Mouse (Mus musculus) monocyte, adult 5-6 weeks (primary cell): ENCODE data around the gene Poglut1. TPM values are rescaled to one million over a fixed set of nuclear protein-coding genes. Genes with fewer than 3 reads are reported as not detected.

Experiments used
- ATAC-seq: fragments of 153-309, 156-312 bp; replicated peaks from 2 replicates; pipeline ENCODE4 v1.8.0; 2017; ENCODE audit warnings: mild to moderate bottlenecking; ENCODE audit not compliant: low TSS enrichment, insufficient number of reproducible peaks, severe bottlenecking, poor library complexity, low FRiP score
- total RNA-seq: library from RNA; stranded (forward); fragments of 200-1000, 200-491, 200-594 nt; gene quantifications from 3 replicates; pipeline ENCODE4 v1.2.3, GENCODE M21; 2017

The Poglut1 gene
- total RNA-seq, 1 experiment from 2014 or later: 14.3 TPM

DNA sequence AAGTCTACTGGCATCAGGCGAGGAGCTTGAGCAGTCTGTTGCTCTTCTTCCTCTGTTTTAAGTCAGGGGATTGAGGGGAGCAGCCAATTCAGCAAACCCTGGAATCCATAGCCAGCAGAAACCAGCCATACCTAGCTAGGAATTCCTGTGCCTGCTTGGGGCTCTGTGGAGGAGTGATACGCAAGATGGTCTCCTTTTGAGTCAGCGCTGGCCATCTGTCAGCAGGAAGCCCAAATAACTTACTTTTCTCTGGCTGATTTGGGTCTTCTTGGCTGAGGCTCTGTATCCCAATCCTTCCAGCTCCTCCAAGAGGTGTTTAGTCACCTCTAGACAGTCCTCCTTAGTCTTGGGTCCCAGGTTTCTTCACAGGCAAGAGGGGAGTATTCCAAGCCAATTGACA, 5.9 kb upstream of the Poglut1 start:
- ATAC-seq: no peak

DNA sequence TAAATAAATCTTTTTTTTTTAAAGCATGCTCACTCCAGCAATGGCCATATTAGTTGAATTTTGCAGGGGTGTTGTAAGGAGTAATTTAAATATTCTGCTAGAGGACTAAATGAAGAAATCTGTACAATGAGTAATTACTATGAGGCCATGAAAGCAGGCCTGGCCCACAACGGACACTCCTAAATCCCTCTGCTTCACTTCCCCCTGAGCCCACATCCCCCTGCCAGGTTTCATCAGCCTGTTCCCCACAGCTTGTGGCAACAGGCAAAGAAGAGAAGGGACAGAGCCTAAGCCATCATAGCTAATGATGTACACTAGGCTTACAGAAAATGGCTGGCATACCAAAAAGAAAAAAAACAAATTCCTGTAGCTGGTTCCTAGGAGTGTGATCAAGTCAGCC, 2.1 kb downstream of the Poglut1 start:
- no peak for ATAC-seq

DNA sequence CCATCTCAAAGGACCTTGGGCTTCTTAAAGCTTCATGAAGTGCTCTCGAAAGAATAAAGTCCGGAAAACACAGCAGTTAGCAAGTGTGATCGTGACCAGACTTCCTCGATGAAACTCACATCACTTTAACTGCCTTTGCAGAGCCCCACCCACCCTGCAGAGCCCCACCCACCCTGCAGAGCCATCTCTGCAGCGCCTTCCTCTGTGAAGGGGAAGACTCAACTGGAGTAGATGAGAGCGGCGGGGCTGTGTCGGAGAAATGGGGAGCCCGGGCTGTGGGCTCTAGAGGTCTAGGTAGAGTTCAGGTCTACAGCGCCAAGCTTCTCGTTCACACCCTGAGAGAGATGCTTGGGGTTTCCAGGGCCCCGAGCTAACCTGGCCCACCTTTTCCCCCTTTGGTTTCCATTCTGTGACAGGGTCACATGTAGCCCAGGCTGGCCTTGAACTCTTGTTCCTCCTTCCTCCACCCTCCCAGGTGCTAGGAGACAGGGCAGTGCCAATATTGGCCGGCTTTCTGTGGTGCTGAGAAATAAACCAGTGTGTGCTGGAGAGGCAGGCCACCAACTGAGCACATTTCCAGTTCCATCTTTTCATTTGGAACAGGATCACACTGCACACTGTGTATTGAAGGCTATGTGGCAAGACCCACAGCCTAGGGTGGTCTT, 11.2 kb downstream of the Poglut1 start:
- ATAC-seq: no peak

DNA sequence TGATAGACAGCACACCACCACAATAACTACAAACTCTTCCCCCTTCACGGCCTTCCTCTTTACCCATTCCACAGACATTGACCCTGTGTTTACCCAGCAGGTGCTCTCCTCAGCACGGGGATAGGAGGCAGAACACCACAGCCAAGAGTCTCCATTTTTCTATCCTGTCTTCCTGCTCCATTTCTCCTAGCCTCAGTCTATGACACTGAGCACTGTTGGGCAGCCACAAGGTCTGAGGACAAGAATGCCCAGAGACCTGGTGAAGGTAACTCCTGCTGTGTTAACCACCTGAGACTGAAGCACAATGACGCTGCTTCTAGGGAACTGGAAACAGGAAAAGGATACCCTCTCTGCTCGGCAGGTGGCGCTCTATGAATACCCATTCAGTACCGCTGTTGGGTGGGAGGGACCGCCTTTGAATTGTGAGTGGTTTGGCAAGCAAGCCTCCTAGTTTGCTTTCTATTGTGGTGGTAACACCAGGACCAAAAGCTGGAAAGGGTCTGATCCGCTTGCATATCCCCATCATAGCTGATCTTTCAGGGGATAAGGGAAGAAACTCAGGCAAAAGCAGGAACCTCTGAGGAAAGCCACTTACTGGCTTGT, 13.4 kb downstream of the Poglut1 start:
- peak; percentile 87 for ATAC-seq

DNA sequence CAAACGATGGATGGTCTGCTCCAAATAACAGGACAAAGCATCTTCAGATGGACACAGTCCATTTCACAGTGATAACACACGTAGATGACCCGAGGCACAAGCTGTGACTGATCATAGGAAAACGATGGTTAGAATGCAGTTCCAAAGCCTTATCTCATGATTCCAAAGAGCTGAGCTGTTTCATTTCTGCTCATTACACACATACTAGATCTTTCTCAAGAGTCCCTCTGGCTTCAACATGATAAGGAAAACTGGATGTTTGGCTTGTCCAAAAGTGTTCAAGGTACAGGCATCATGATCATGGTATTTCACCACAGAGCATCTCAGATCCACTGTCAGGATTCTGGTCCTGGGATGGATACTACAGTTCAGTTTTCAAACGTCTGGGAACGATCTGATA, 23.8 kb downstream of the Poglut1 start:
- no peak for ATAC-seq

DNA sequence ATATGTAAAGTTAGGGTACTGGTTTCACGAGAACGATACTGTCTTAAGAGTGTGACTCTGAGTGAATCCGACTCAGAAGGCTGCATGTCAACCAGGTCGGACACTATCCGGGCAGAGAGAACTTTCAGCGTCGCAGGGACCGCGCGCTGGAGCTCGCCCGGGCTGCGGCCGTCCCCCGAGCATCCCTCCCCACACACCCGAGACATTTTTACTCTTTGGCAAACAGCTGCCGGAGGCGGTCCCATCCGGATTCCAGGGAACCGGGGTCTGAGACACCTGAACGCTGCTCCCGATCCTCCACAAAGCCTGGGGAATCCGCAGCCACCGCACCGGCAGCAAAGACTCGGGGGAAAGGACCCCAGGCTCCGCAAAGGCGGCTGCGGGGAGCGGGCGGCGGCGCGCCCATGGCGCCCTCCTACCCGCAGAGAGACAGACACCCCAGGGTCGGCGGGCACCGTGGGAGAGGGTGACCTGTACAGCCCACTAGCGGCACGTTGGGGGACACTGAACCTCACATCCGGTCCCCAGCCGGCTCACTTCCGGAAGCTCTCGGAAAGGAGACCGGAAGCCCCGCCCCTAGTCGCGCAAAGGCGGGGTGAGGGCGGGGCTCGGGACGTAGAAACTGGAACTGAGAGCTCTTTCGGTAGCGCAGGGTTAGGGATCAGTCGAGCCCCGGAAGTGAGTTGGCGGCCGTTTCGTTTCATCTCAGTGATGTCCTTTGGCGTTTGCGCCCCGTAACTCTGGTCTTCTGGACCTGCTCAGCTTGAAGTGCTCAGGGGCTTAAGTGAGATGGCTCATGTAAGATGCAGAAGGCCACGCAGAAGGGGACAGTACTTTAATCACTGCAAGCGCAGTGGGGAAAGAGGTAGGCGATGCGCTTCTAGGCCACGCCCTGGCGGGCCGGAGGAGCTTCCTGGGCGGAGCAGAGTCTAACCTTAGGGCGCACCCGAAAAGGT, 27.7 kb downstream of the Poglut1 start, which contains the start of gene Timmdc1:
TSS of gene Timmdc1 (minus strand) at position 535 of the 956 bp plus-strand sequence.
- peak; percentile 97 for ATAC-seq

DNA sequence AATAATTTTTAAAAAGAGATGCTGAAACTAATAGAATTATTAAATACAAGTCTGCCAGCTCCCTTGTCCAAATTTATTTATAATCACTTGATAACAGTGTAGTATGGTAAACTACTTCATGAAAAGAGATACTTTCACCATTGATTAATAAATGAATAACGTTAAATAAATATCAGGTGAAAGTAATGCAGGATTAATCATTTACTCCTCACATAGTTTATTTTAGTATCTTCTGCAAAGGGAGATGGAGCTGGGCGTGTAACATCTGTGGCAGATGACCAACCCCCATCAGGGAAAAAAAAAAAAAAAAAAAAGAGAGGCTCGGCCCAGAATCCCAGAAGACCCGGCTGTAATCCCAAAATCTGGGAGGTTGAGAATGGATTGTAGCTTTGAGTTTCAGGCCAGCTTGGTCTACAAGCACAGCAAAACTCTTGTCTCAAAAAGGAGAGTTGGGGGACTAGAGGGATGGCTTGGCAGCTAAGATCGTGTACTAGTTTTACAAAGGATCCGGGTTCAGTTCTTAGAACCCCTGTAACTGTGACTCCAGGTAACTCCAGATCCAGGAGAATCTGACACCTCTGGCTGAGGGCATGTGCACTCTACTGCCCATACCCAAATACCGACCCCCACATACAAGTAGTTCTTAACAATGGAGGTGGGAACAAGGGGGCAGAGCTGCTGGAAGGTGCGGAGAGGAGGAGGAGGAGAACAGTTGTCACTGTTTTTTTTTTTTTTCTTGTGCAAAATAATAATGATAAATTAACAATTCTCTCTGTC, 28.7 kb downstream of the Poglut1 start:
- ATAC-seq: no peak

DNA sequence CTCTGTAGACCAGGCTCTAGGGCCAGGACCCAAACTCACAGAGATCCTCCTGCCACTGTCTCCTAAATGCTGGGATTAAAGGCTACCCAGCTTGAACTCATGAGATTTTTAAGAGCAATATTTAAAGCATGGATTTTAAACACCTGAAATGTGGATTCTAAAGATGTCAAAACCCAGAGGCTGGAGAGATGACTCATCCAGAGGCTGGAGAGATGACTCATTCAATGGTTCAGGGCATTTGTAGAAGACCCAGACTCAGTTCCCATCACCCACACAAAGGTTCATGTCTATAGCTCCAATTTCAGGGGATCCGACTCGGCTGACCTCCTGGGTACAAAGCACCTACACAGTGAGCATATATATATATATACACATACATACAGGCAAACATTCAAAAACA, 30.9 kb downstream of the Poglut1 start:
- ATAC-seq: no peak

DNA sequence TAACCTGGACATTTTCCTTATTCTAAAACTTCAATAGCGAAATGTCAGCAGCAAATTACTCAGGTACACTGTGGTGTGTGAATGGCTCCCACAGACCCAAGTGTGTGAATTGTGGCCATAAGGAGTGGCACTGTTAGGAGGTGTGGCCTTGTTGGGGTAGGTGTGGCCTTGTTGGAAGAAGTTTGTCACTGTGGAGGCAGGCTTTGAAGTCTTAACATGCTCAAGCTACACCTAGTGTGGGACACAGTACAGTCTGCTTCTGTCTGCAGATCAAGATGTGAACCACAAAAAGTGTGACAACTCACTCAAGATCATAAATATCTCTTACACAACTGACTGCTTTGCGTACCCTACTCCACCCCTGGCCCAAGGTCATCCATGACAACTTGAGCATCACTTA, 39.2 kb downstream of the Poglut1 start:
- no peak for ATAC-seq

DNA sequence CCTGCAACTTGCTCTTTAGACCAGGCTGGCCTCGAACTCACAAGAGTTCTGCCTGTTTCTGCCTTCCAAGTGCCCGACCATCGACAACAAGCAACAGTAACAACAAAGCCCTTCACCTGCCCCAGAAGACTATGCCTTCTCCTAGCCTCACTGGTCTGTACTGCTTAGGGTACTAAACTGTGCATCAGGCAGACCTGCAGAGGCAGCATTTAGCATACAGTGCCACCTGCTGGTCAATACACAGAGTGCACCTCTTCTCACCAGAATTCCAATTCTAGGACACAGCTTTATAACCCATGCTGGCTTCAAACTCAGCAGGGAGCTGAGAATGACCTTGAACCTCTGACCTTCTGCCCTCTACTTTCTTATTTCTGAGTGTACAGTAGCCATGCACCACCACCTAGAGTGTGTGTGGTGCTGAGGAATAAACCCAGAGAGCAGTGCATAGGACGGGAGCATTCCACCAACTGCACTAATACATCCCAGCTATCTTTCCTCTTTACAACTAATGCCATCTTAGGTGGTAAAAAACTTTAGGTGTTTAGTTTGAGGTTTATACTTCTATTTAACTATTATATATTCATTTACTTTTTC, 43.9 kb downstream of the Poglut1 start:
- peak; percentile 90 for ATAC-seq

DNA sequence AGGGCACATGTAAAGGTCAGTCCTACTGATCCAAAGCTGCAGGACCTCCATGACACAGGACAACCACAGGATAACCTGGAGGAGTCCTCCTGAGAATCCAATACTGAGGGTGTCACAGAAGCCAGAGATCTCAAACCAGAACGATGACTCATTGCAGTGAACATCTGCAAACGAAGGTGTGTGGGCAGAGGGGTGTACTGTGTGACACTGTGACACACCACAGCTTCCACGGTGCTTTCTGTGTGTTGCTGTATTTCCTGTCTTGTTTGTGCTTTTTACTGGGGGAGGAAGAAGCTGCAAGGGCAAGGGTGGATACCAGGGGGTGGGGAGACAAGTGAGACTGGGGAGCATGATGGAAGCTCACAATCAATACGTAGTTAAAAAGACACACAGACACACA, 46.5 kb downstream of the Poglut1 start:
- no peak for ATAC-seq

DNA sequence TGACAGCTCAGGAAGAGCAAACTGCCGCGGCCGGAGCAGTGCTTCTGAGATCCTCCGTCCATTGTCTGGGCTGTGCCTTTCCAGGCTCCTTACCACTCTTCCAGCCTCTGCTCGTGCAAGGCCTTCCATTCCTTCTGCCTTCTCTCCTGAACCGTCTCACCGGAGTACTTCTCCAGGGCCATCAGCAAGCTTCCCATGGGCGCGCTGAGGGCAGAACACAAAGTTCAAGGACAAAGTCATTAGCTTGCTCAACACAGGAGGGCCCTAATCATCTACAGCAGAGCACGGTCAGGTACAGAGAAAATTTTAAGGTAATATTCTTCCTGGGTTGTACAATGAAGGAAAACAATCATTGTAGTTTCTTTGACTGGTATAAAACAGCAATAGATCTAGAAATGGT, 47.6 kb downstream of the Poglut1 start:
- no peak for ATAC-seq

DNA sequence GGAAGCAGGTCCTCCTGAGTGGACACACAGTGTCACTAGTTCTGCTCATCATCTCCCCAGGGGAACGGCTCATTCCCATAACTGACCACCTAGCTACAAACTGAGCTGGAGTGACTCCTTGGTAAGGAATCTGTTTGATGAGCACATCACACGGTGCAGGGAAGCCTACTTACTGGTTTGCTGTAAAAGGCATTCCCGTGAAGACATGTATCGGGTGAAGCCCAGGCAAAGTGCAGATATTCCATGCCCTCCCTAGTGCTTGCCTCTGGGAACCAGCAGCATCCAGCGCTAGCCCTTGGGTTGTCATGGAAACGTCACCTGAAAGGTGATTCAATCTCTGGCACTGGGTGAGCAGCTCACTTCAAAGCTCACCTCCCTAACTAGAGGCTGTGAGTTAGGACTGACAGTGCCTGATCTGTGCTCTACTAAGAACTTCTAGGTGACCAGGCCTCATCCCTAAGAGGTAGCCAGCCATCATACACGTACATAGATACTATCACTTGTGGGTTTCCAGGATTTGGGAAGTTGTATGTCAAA, 53.4 kb downstream of the Poglut1 start:
- ATAC-seq: no peak

DNA sequence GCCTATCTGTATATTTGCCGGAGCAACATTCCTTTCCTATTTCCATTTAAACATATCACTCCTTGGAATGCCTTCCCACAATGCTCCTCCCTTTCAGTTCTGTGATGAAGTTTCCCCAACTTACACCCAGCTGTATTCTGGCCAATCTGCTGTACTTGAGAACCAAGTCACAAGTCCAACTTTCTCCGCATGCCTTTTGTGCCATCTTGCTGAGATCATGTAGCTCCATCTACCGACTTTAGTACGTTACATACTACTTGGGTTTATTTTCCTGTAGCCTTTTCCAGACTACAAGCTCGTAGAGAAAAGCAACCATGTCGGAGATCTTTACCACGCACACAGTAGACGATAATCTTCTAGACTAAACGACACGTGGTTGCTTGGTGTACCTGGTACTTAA, 56.2 kb downstream of the Poglut1 start:
- ATAC-seq: no peak

DNA sequence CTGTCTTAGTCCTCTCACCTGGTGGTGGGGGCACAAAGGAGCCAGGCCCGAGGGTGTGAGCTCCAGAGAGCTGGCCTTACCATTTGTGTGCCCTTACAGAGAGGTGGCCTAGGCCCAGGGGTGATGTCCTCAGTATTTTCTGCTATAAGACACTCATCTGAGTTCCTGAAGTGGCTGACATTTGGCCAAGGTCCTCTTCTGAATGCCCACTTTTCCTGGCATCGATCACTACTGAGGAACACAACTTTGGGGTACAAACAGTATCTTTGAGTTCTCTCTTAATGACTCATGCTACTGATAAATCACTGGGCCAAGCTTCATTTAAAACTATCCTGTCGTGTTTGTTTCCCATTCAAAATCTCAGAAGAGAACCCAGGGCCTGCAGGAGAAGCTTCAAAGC, 57.5 kb downstream of the Poglut1 start:
- ATAC-seq: no peak

DNA sequence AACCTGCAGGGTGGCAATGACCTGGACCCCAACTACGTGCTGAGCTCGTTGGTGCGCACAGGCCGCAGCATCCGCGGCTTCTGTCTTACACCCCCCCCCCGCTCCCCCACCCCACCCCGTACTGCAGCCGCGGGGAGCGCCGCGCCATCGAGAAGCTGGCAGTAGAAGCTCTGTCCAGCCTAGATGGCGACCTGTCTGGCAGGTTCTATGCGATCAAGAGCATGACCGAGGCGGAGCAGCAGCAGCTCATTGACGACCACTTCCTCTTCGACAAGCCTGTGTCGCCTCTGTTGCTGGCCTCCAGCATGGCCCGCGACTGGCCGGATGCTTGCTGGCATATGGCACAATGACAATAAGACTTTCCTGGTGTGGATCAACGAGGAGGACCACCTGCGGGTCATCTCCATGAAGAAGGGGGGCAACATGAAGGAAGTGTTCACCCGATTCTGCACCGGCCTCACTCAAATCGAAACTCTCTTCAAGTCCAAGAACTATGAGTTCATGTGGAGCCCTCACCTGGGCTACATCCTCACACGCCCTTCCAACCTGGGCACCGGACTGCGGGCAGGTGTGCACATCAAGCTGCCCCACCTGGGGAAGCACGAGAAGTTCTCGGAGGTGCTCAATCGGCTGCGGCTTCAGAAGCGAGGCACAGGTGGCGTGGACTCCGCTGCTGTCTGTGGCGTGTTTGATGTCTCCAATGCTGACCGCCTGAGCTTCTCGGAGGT, 66.3 kb downstream of the Poglut1 start:
- peak; percentile 42 for ATAC-seq

DNA sequence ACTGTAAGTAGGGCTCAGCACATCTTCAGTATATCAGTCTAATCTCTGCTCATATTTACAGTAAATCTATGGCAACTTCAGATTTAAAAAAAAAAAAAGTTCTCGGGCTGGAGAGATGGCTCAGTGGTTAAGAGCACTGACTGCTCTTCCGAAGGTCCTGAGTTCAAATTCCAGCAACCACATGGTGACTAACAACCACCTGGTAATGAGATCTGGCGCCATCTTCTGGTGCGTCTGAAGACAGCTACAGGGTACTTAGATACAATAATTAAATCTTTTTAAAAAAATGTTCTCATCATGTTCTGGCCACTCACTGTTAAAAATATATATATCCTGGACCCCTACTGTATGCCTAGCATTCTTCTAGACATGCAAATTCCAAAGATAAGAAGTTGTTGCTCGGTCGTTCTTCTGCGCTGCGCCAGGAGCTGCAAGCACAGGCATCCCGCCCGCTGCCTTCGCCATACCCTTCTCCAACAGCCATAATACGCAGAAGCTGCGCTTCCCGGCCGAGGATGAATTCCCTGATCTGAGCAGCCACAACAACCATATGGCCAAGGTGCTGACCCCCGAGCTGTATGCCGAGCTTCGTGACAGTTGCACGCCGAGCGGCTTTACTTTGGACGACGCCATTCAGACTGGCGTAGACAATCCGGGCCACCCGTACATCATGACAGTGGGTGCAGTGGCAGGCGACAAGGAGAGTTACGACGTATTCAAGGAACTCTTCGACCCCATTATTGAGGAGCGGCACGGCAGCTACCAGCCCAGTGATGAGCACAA, 67.1 kb downstream of the Poglut1 start:
- ATAC-seq: peak; percentile 29; the same call in 1 of the 2 replicates
